Comparison of ENCODE assay signal across 8 mouse cellular contexts in the genomic region with DNA sequence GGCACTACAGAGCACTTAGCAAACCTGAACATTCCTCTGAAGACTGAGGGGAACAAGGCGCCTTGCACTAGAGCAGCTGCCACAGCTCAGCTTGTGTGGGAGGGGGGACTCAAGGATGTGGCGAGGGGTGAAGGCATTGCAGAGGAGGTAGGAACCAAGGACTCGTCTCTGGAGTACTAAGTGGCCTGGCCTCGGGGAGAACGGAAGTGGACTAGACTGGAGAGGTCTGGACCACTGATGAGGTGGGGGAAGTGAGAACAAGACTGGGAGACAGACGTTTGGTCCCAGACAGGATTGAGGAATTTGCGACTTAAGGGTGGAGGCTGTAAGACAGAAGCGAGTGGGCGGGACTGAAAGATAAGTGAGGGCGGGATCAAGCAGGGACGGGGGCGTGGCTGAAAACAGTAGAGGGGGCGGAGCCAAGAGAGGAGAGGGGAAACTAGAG. TPM values are rescaled to one million over a fixed set of nuclear protein-coding genes. Genes with fewer than 3 reads are reported as not detected.
DNase-seq lines count a peak whose midpoint lies in the region; ATAC-seq and TF ChIP-seq lines count a peak whose summit lies in the region.

No protein-coding gene starts in this region.

- H3K27ac ChIP-seq in heart, adult 2 months = peak overlapping the region; percentile 62
- H3K27ac ChIP-seq in intestine, postnatal 0 days (ENCODE audit: low read depth, low read length) = 0 out of 2 replicates have a peak overlapping the region, but pooled peaks have one; percentile 35
- peak overlapping the region; percentile 96 for H3K27ac ChIP-seq in limb, embryonic 12.5 days
- H3K27ac ChIP-seq in midbrain, embryonic 13.5 days = peak overlapping the region; percentile 48

- H3K4me1 ChIP-seq in heart, adult 2 months (ENCODE audit: control insufficient read depth, insufficient read depth, low read length) = peaks cover 23% of the 10 kb centered on the region
- H3K4me1 ChIP-seq in intestine, postnatal 0 days (replicated peaks; ENCODE audit: control insufficient read depth, insufficient read depth, low read length) = no peaks in the 10 kb centered on the region
- H3K4me1 ChIP-seq in limb, embryonic 12.5 days (replicated peaks) = peaks cover 51% of the 10 kb centered on the region
- peaks cover 53% of the 10 kb centered on the region for H3K4me1 ChIP-seq in midbrain, embryonic 13.5 days (replicated peaks)

- H3K9ac ChIP-seq in heart, adult 2 months (ENCODE audit: low read depth, low read length) = no peak overlapping the region
- no peak overlapping the region for H3K9ac ChIP-seq in intestine, postnatal 0 days (ENCODE audit: low read depth, low read length)
- peak overlapping the region; percentile 44; the same call in 1 of the 2 replicates for H3K9ac ChIP-seq in limb, embryonic 12.5 days (replicated peaks)
- peak overlapping the region; percentile 48 for H3K9ac ChIP-seq in midbrain, embryonic 13.5 days (replicated peaks)

- peak; percentile 69 for DNase-seq in urinary bladder, postnatal 14 days (ENCODE audit: low spot score)
- no peak for DNase-seq in urinary bladder, postnatal 10 days (ENCODE audit: low spot score)
- DNase-seq in embryo, embryonic 9.5 days (ENCODE audit: extremely low spot score) = peak; percentile 75
- peak; percentile 66 to 71 for DNase-seq in heart, adult 2 months
- DNase-seq in spleen, postnatal 36 days (ENCODE audit: low spot score in 2 of 2) = peak; percentile 23 to 51

- H3K4me2 ChIP-seq in intestine, postnatal 0 days (replicated peaks; ENCODE audit: low read depth) = peak overlapping the region; percentile 80
- H3K4me2 ChIP-seq in limb, embryonic 12.5 days = peak overlapping the region; percentile 61
- peak overlapping the region; percentile 72 for H3K4me2 ChIP-seq in midbrain, embryonic 13.5 days (replicated peaks)

- TF ChIP-seq CTCF in heart, adult 2 months (IDR thresholded peaks at IDR 0.05) = no peak
- TF ChIP-seq CTCF in intestine, postnatal 0 days (IDR thresholded peaks at IDR 0.05; ENCODE audit: low read depth) = no peak

- TF ChIP-seq EP300 in heart, adult 2 months (IDR thresholded peaks at IDR 0.05; ENCODE audit: insufficient read depth, low read depth, low read length) = no peak

- peaks cover 3% of the 10 kb centered on the region for H3K79me2 ChIP-seq in heart, adult 2 months (replicated peaks; ENCODE audit: control insufficient read depth, insufficient read depth, low read length)

- no peak for ATAC-seq in intestine, postnatal 0 days
- peak; percentile 7 for ATAC-seq in limb, embryonic 12.5 days (ENCODE audit: insufficient number of reproducible peaks, insufficient read depth, low FRiP score, low TSS enrichment, low read depth)
- ATAC-seq in midbrain, embryonic 13.5 days = peak; percentile 14

- no peaks in the 10 kb centered on the region for H3K9me3 ChIP-seq in intestine, postnatal 0 days (ENCODE audit: control insufficient read depth)
- H3K9me3 ChIP-seq in limb, embryonic 12.5 days = no peaks in the 10 kb centered on the region
- no peaks in the 10 kb centered on the region for H3K9me3 ChIP-seq in midbrain, embryonic 13.5 days

- 17% methylated on average over 13 of the region's 13 CpGs for WGBS in heart, adult 2 months
- 7% methylated on average over 13 of the region's 13 CpGs for WGBS in intestine, postnatal 0 days
- 3% methylated on average over 13 of the region's 13 CpGs for WGBS in limb, embryonic 12.5 days
- 7% methylated on average over 13 of the region's 13 CpGs for WGBS in midbrain, embryonic 13.5 days

- no peak for TF ChIP-seq POLR2A in heart, adult 2 months (IDR thresholded peaks at IDR 0.05; ENCODE audit: insufficient read depth, low read depth, low read length)

- 0 out of 2 replicates have a peak overlapping the region, but pooled peaks have one; percentile 10 for H3K4me3 ChIP-seq in heart, adult 2 months
- H3K4me3 ChIP-seq in intestine, postnatal 0 days (ENCODE audit: low read depth, low read length) = no peak overlapping the region
- H3K4me3 ChIP-seq in limb, embryonic 12.5 days (replicated peaks) = peak overlapping the region; percentile 94
- peak overlapping the region; percentile 88 for H3K4me3 ChIP-seq in midbrain, embryonic 13.5 days (replicated peaks)

- peaks cover 3% of the 10 kb centered on the region; the same call in 1 of the 2 replicates for H3K36me3 ChIP-seq in heart, adult 2 months (ENCODE audit: control insufficient read depth, insufficient read depth, low read length)
- no peaks in the 10 kb centered on the region for H3K36me3 ChIP-seq in intestine, postnatal 0 days (ENCODE audit: control insufficient read depth, insufficient read depth)
- H3K36me3 ChIP-seq in limb, embryonic 12.5 days = no peaks in the 10 kb centered on the region
- no peaks in the 10 kb centered on the region for H3K36me3 ChIP-seq in midbrain, embryonic 13.5 days

- intact Hi-C loops in heart, adult 2 months (cut with DNase I) = loop anchor here (2.0 kb wide), 1 partner anchor 15 kb away; no protein-coding TSS in a partner anchor

- H3K27me3 ChIP-seq in heart, adult 2 months (ENCODE audit: control insufficient read depth, insufficient read depth, low read length) = no peaks in the 10 kb centered on the region
- no peaks in the 10 kb centered on the region for H3K27me3 ChIP-seq in intestine, postnatal 0 days (replicated peaks; ENCODE audit: control insufficient read depth, insufficient read depth, low read length)
- peaks cover 5% of the 10 kb centered on the region; the same call in 1 of the 2 replicates for H3K27me3 ChIP-seq in limb, embryonic 12.5 days
- H3K27me3 ChIP-seq in midbrain, embryonic 13.5 days = peaks cover 5% of the 10 kb centered on the region; the same call in 1 of the 2 replicates

RNA-seq across cellular contexts. Expression of a gene that starts 1.8 kb away (rescaled TPM):
- total RNA-seq in heart, adult 2 months (2021) = 10 to 100 TPM; 26.6 to 27.0 TPM
- 23.1 and 26.2 TPM in 2 replicates for polyA plus RNA-seq in heart, adult 2 months (2012; rRNA removed)
- 7.4 and 8.2 TPM in 2 replicates for polyA plus RNA-seq in intestine, postnatal 0 days (2015; fragmentation: Nextera tagmentation; extraction: Ambion mirVana)
- polyA plus RNA-seq in limb, embryonic 12.5 days (2016; fragmentation: Nextera tagmentation; extraction: Ambion mirVana) = 23.3 and 25.5 TPM in 2 replicates
- 26.9 and 32.2 TPM in 2 replicates for polyA plus RNA-seq in midbrain, embryonic 13.5 days (2015; fragmentation: Nextera tagmentation; extraction: Ambion mirVana)

Comparison
In these comparisons a context has a peak if more than half of its experiments do, and no peak if none do; other contexts are left out.
1. H3K27ac ChIP-seq: peak in every context shown above with its lines; median percentile 96 in limb, embryonic 12.5 days; 62 in heart, adult 2 months; 48 in midbrain, embryonic 13.5 days; 35 in intestine, postnatal 0 days.
2. H3K9ac ChIP-seq: peak in limb, embryonic 12.5 days (single experiment) and midbrain, embryonic 13.5 days (single experiment); none in heart, adult 2 months (single experiment) and intestine, postnatal 0 days (single experiment).
3. Peak in every context shown above with its lines, with median percentiles within 50 percentile points of each other: H3K4me2 ChIP-seq.